Mouse (Mus musculus) layer of hippocampus, adult 6 months (tissue): ENCODE measurements around the gene Pax7. TPM values are rescaled to one million over a fixed set of nuclear protein-coding genes. Genes with fewer than 3 reads are reported as not detected.

Experiments used
- long read RNA-seq, 2 experiments: library from polyadenylated mRNA; unstranded; transcript quantifications; one replicate each; pipeline ENCODE4 v2.0.0; 2019 to 2020
- polyA plus RNA-seq: library from polyadenylated mRNA; unstranded; fragments of <200 nt; fragmentation: Nextera tagmentation; gene quantifications from 2 replicates; pipeline ENCODE4 v1.2.3, GENCODE M21; 2021

Pax7 gene
- not detected in 2 replicates for polyA plus RNA-seq
- long read RNA-seq, experiment 1 = 0 reads
- long read RNA-seq, experiment 2, partial matches to known transcripts = 1 of 2 reads
- long read RNA-seq, experiment 2, other reads (novel, unspliced or antisense) = 1 of 2 reads

GRCm38 (mm10) chr4:139833036-139833634 lies at the start of gene Pax7:
Gene Pax7, minus strand, starts transcription at chr4:139833528.

Other genes starting within 250 kb of the Pax7 start
- not detected in 2 replicates for gene Gm21969, start 230.3 kb downstream of the Pax7 start, polyA plus RNA-seq
- 14.1 and 18.7 TPM in 2 replicates for gene Aldh4a1, start 210.7 kb downstream of the Pax7 start, polyA plus RNA-seq
- gene Tas1r2, start 180.0 kb downstream of the Pax7 start, polyA plus RNA-seq = not detected in 2 replicates
- gene Klhdc7a, start 134.5 kb upstream of the Pax7 start, polyA plus RNA-seq = 0.78 and 0.83 TPM in 2 replicates